Mouse (Mus musculus) ES-E14 (cell line): ENCODE measurements around the gene H13.

Experiments used
- MAFK ChIP-seq: IDR thresholded peaks from 2 replicates; pipeline ENCODE4 v1.6.1; 2014; ENCODE audit warnings: mild to moderate bottlenecking, low read depth, low read length, inconsistent platforms; ENCODE audit not compliant: insufficient read depth
- ZNF384 ChIP-seq: IDR thresholded peaks from 2 replicates; pipeline ENCODE4 v1.6.1; 2012; ENCODE audit warnings: low read depth, low read length, inconsistent platforms

- TF ChIP-seq ZNF384 (no peak), MAFK (no peak)
Observed at GRCm38 (mm10) chr2:152723651-152724331, 54.5 kb downstream of the H13 start.
